39 mouse cellular contexts compared by ENCODE assay signal in the genomic region with DNA sequence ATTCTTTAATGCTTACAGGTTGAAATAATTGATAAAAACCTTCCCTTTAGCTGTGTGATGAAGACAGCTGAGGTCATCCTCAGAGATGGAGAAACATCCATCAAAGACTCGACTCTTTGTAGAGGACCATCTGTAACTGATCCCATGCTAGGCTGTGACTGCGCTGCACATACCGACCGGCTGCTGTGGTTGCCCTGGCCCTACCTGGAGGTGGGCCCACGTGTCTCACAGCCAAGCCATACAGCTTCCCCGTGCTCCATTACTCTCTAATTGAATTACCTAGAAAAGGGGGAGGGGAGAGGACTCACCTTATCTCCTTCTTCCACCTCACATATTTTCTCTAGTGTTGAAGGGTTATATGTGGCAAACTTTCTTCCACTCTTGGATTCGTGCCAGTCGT. TPM values are rescaled to one million over a fixed set of nuclear protein-coding genes. Genes with fewer than 3 reads are reported as not detected.
"Had no signal": no experiment of that assay in that cellular context is flagged by ENCODE, and none has a peak within 500 bp of the region (broad histone marks: within the 10 kb centered on the region; RNA-seq: fewer than 3 reads in every experiment).

No protein-coding gene starts in this region.

- H3K9me3 ChIP-seq: limb, embryonic 10.5 days; limb, embryonic 12.5 days; limb, embryonic 13.5 days; limb, embryonic 15.5 days; liver, embryonic 12.5 days; liver, embryonic 13.5 days; liver, embryonic 15.5 days; lung, embryonic 15.5 days; megakaryocyte, embryonic 14.5 days; midbrain, embryonic 10.5 days; midbrain, embryonic 12.5 days; midbrain, embryonic 13.5 days; midbrain, embryonic 15.5 days; neural tube, embryonic 12.5 days had no signal

- H3K27ac ChIP-seq: limb, embryonic 10.5 days; limb, embryonic 12.5 days; limb, embryonic 13.5 days; limb, embryonic 15.5 days; liver, embryonic 12.5 days; liver, embryonic 13.5 days; liver, embryonic 14.5 days; liver, embryonic 15.5 days; lung, embryonic 15.5 days; macrophage; midbrain, embryonic 10.5 days; midbrain, embryonic 12.5 days; midbrain, embryonic 13.5 days; midbrain, embryonic 15.5 days; neural tube, embryonic 12.5 days had no signal

- H3K4me2 ChIP-seq: limb, embryonic 12.5 days; limb, embryonic 13.5 days; limb, embryonic 15.5 days; liver, embryonic 11.5 days; liver, embryonic 12.5 days; liver, embryonic 13.5 days; liver, embryonic 15.5 days; lung, embryonic 14.5 days; lung, embryonic 15.5 days; midbrain, embryonic 11.5 days; midbrain, embryonic 12.5 days; midbrain, embryonic 13.5 days; midbrain, embryonic 15.5 days; neural tube, embryonic 12.5 days had no signal

- H3K4me1 ChIP-seq: liver, embryonic 15.5 days had no signal

- DNase-seq: left cerebral cortex, postnatal 4 days; liver; liver, embryonic 13.5 days; liver, postnatal 0 days; lung, adult 18-20 months; lung, adult 2 months; lung, embryonic 14.5 days; lung, postnatal 10 days; lung, postnatal 14 days; lung, postnatal 36 days; lung, postnatal 4 days; midbrain, embryonic 14.5 days had no signal

- H3K36me3 ChIP-seq: limb, embryonic 10.5 days; limb, embryonic 12.5 days; limb, embryonic 13.5 days; limb, embryonic 15.5 days; liver, embryonic 12.5 days; liver, embryonic 13.5 days; liver, embryonic 15.5 days; lung, embryonic 15.5 days; midbrain, embryonic 10.5 days; midbrain, embryonic 12.5 days; midbrain, embryonic 13.5 days; midbrain, embryonic 15.5 days; neural tube, embryonic 12.5 days had no signal

- H3K9ac ChIP-seq: limb, embryonic 12.5 days; limb, embryonic 13.5 days; limb, embryonic 15.5 days; liver, embryonic 12.5 days; liver, embryonic 13.5 days; liver, embryonic 14.5 days; liver, embryonic 15.5 days; liver, postnatal 0 days; lung, embryonic 14.5 days; lung, embryonic 15.5 days; midbrain, embryonic 12.5 days; midbrain, embryonic 13.5 days; midbrain, embryonic 15.5 days; neural tube, embryonic 12.5 days had no signal

- ATAC-seq: liver, embryonic 12.5 days; liver, postnatal 0 days; lung, postnatal 0 days; midbrain, embryonic 13.5 days; midbrain, embryonic 15.5 days; midbrain, embryonic 16.5 days had no signal

- H3K4me3 ChIP-seq: limb, embryonic 10.5 days; limb, embryonic 12.5 days; limb, embryonic 13.5 days; limb, embryonic 15.5 days; liver, embryonic 12.5 days; liver, embryonic 13.5 days; liver, embryonic 15.5 days; lung, embryonic 15.5 days; megakaryocyte, embryonic 14.5 days; midbrain, embryonic 10.5 days; midbrain, embryonic 12.5 days; midbrain, embryonic 13.5 days; midbrain, embryonic 15.5 days; myocyte; neural tube, embryonic 12.5 days had no signal

RNA-seq across cellular contexts. Expression of a gene that starts 5.4 kb away (rescaled TPM):
- polyA plus RNA-seq: macrophage had no signal

RNA-seq across cellular contexts. Expression of a gene that starts 56.2 kb away (rescaled TPM):
- polyA plus RNA-seq: limb, embryonic 10.5 days; limb, embryonic 11.5 days; limb, embryonic 12.5 days; limb, embryonic 13.5 days; limb, embryonic 14.5 days; limb, embryonic 15.5 days; liver, adult 2 months; liver, embryonic 11.5 days; liver, embryonic 12.5 days; liver, embryonic 13.5 days; liver, embryonic 14.5 days; liver, embryonic 15.5 days; liver, embryonic 16.5 days; liver, postnatal 0 days; lung, adult 2 months; lung, embryonic 14.5 days; lung, embryonic 15.5 days; lung, embryonic 16.5 days; lung, postnatal 0 days; macrophage; midbrain, embryonic 10.5 days; midbrain, embryonic 11.5 days; midbrain, embryonic 12.5 days; midbrain, embryonic 13.5 days; midbrain, embryonic 14.5 days; midbrain, embryonic 15.5 days; midbrain, embryonic 16.5 days; midbrain, postnatal 0 days; myocyte; neural tube, embryonic 11.5 days; neural tube, embryonic 12.5 days had no signal
